Mouse (Mus musculus): Measurements from ENCODE around the gene 6030445D17Rik.

GRCm38 (mm10) chr4:136470347-136471071 lies 8.5 kb downstream of the 6030445D17Rik start:
- TF ChIP-seq CTCF (IDR thresholded peaks at IDR 0.05; ENCODE audit: extremely low read depth, insufficient read depth, insufficient read length, insufficient replicate concordance) (no peak), POLR2A (IDR thresholded peaks at IDR 0.05; ENCODE audit: low read depth, low read length) (no peak)
